In the genomic region with DNA sequence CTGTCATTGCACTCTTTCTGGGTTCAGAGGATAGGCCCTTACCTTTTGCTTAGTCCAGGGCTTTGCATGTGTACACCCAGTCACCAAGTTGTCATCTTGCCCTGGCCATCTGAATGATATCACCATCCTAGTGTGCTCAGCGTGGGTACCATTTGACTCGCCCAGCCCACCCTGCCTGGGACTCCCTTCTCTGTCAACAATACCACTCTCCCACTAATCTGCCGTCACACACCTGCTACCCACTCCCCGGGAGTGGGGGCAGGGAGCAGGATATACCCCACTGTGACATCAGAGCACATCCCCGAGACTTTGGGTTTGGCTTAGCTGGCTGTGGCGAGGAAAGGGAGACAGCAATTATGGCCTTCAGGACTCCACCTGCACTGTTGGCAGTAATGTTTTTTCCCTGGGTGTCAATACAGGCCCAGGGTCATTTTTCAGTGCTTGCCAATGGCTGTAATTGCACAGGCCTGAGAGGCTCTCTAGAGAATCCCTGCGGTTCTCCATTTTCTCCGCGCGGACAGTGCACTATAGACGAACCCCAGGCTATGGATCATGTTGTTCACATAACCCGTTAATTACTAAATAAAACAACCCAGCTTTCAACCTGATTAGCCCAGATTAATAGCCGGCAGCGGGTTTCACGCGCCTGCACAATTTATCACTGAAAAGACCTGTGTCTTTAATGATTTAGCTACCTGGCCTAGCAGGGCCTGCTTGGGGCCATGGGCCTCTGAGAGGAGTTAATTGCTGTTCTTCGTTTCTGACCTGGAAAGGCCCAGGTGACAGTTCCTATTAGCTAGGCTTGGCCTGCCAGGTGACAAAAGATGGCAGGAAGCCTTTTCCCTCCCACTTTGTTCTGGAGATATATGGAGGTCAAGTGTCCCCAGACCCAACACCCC, we compare ENCODE assay signal across 16 mouse cellular contexts.
DNase-seq lines count a peak whose midpoint lies in the region; ATAC-seq and TF ChIP-seq lines count a peak whose summit lies in the region.
"Had no signal": no experiment of that assay in that cellular context is flagged by ENCODE, and none has a peak within 500 bp of the region (broad histone marks: within the 10 kb centered on the region; RNA-seq: fewer than 3 reads in every experiment).

No protein-coding gene starts in this region.

- no peak overlapping the region for H3K4me2 ChIP-seq in hindbrain, embryonic 14.5 days (replicated peaks)
- no peak overlapping the region for H3K4me2 ChIP-seq in neural tube, embryonic 13.5 days
- H3K4me2 ChIP-seq: heart, embryonic 15.5 days; lung, embryonic 14.5 days had no signal

- H3K9me3 ChIP-seq in hindbrain, embryonic 14.5 days (ENCODE audit: control insufficient read depth, low read length) = no peaks in the 10 kb centered on the region
- no peaks in the 10 kb centered on the region for H3K9me3 ChIP-seq in neural tube, embryonic 13.5 days
- H3K9me3 ChIP-seq: heart, embryonic 15.5 days had no signal

- intact Hi-C loops in left cerebral cortex, postnatal 10 days (cut with DNase I) = no loop called here

- H3K36me3 ChIP-seq in hindbrain, embryonic 14.5 days (replicated peaks; ENCODE audit: control insufficient read depth, insufficient read depth) = no peaks in the 10 kb centered on the region
- no peaks in the 10 kb centered on the region for H3K36me3 ChIP-seq in neural tube, embryonic 13.5 days
- H3K36me3 ChIP-seq: heart, embryonic 15.5 days had no signal

- peak; percentile 36 for DNase-seq in embryo, embryonic 11 days
- DNase-seq in embryo, embryonic 10.5 days (ENCODE audit: low spot score) = no peak
- DNase-seq in brain, embryonic 14.5 days (ENCODE audit: low read depth) = peak; percentile 53
- no peak for DNase-seq in hindbrain, embryonic 14.5 days (ENCODE audit: low spot score)
- DNase-seq in left cerebral cortex, postnatal 10 days (ENCODE audit: extremely low spot score in 1 of 2, low spot score in 2 of 2) = no peak
- DNase-seq in thymus, postnatal 25 days = no peak
- DNase-seq: adrenal gland, postnatal 10 days; cerebellum, postnatal 36 days; gastrocnemius, postnatal 10 days; kidney, postnatal 4 days; liver; lung, embryonic 14.5 days had no signal

- no peak overlapping the region for H3K9ac ChIP-seq in hindbrain, embryonic 14.5 days
- H3K9ac ChIP-seq in neural tube, embryonic 13.5 days = peak overlapping the region; percentile 12; the same call in 1 of the 2 replicates
- H3K9ac ChIP-seq: heart, embryonic 15.5 days; lung, embryonic 14.5 days had no signal

- no peak for TF ChIP-seq POLR2A in brain, embryonic 14.5 days (IDR thresholded peaks at IDR 0.05; ENCODE audit: borderline replicate concordance, extremely low read depth, insufficient read depth, insufficient read length, poor library complexity, severe bottlenecking)

- WGBS in hindbrain, embryonic 14.5 days = 35% methylated on average over 17 of the region's 17 CpGs
- 28% methylated on average over 17 of the region's 17 CpGs for WGBS in neural tube, embryonic 13.5 days

- peaks cover 14% of the 10 kb centered on the region for H3K4me1 ChIP-seq in hindbrain, embryonic 14.5 days (replicated peaks; ENCODE audit: control insufficient read depth, insufficient read depth, low read length)
- H3K4me1 ChIP-seq in neural tube, embryonic 13.5 days (replicated peaks) = peaks cover 41% of the 10 kb centered on the region

- peak overlapping the region; percentile 43; the same call in 1 of the 2 replicates for H3K27ac ChIP-seq in hindbrain, embryonic 14.5 days
- peak overlapping the region; percentile 29 for H3K27ac ChIP-seq in neural tube, embryonic 13.5 days (replicated peaks)
- H3K27ac ChIP-seq: heart, embryonic 15.5 days had no signal

- H3K4me3 ChIP-seq in hindbrain, embryonic 14.5 days (replicated peaks; ENCODE audit: low read length) = no peak overlapping the region
- H3K4me3 ChIP-seq in neural tube, embryonic 13.5 days = no peak overlapping the region
- H3K4me3 ChIP-seq: heart, embryonic 15.5 days had no signal

- no peak for TF ChIP-seq CTCF in brain, embryonic 14.5 days (IDR thresholded peaks at IDR 0.05; ENCODE audit: borderline replicate concordance, extremely low read depth, insufficient read depth, insufficient read length)

- peaks cover 9% of the 10 kb centered on the region; the same call in 1 of the 2 replicates for H3K27me3 ChIP-seq in hindbrain, embryonic 14.5 days (ENCODE audit: control insufficient read depth, insufficient read depth, low read length)
- H3K27me3 ChIP-seq in neural tube, embryonic 13.5 days = peaks cover 31% of the 10 kb centered on the region
- H3K27me3 ChIP-seq: heart, embryonic 15.5 days had no signal

- ATAC-seq in hindbrain, embryonic 14.5 days (ENCODE audit: low FRiP score) = peak; percentile 51
- ATAC-seq in neural tube, embryonic 13.5 days (ENCODE audit: low read depth) = peak; percentile 58
- ATAC-seq in erythroblast, adult 5-6 weeks (replicated peaks; ENCODE audit: low FRiP score, poor library complexity, severe bottlenecking) = no peak
- ATAC-seq: intestine, embryonic 16.5 days had no signal

Comparison
In these comparisons a context has a peak if more than half of its experiments do, and no peak if none do; other contexts are left out.
1. DNase-seq: peak in embryo, embryonic 11 days (single experiment) and brain, embryonic 14.5 days (single experiment); none in embryo, embryonic 10.5 days (single experiment), hindbrain, embryonic 14.5 days (single experiment), left cerebral cortex, postnatal 10 days (0 of 2) and thymus, postnatal 25 days (single experiment).